Mouse (Mus musculus): ENCODE results near the gene Naa38.

Naa38 gene

DNA sequence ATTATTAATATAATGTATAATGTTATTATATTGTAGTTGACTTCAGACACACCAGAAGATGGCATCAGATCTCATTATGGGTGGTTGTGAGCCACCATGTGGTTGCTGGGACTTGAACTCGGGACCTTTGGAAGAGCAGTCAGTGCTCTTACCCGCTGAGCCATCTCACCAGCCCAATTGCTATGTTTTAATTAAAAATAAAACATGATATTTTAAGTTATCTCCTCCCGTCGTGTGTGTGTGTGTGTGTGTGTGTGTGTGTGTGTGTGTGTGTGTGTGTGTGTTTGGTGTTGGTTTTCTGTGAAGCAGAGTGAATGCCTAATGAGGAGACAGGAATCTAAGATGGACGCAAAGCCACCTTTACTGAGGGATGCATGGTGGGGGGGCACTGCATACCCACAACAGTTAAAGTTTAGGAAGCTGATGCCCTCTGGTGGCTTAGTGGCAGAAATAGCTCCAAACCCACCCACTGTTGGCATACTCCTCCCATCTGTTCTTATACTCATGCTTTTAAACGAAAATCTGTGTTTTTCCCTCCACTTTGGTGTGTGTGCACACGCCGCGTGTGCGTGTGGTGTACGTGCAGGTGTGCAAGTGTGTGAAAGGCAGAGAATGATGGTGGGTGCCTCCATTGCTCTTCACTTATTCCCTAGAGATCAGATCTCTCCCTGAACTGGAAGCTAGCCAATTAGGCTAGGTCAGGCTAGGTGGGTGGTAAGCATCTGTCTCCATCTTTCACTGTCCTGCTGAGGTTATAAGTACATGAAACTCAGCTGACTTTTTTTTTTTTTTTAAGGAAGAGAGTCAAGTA is 36.7 kb downstream of the Naa38 start:
- in situ Hi-C loops (cut with MboI): no loop called here

DNA sequence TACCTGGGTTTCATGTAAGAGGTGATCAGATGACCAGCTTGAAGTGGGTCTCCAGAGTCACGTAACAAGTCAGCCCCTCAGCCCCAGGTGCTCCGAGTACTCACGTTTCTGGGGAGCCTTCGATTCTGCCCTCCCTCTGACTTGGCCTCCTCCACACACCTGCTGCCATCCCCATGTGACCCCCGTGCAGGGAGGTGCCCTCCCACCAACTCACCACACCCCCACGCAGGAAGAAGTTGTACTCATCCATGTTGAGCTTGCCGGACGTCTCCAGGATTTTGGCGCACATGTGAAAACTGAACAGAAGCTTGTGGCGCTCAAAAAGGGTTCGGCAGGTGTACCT is 37.3 kb downstream of the Naa38 start:
- in situ Hi-C loops (cut with MboI): no loop called here

DNA sequence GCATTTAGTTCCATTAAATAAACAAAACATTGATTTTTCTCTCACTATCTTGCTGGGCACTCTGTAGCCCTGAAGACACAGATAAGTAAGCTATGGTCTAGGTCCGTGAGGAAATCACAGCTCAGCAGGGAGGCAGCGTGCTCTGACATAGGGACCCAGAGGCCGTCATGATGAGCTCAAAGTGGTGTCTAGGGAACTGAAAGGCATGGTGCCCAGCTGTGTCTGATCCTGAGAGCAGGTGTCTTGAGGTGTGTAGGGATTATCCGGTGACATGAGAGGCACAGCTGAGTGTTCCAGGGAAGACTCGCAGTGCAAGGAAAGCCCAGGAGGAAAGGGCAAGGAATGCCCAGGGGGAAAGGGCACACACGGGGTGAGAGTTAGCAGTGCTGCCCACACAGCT is 37.9 kb downstream of the Naa38 start:
- in situ Hi-C loops (cut with MboI): no loop called here

DNA sequence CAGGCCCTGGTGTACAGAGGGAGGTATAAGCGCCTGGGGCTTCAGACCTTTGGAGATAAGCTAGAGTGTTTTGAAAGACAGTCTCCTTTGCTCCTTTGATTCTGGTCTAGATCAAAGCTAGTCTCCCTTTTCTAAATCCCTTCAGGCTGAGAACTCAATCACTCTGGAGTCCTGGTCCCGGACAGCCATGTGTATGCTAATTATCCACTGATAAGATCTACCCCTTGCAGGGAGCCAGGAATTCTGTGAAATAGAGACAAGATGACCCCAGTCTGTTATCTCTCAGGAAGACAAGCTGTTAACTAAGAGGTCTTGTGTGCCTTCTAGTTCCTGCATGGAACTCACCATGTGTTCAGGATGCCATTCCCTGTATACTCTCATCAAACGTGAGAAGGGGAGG is 42.0 kb downstream of the Naa38 start:
- in situ Hi-C loops (cut with MboI): loop anchor here (5.0 kb wide), 1 partner anchor 35 kb away; no protein-coding TSS in a partner anchor

DNA sequence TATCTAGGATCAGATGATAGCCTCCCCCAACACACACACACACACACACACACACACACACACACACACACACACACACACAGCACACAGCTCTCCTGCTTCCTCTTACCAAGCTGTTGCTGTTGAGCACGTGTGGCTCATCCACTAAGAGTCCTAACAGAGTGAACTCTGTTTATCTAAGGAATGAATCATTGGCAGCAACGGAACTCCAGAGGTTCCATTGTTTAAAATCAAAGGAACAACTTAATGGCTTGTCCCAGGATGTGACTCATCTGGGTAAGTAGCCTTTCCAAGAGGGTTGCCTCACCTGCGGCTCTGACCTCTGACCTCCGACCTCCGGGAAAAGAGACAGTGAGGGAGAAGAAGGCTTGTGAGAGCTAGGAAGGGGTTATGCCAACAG is 48.0 kb downstream of the Naa38 start:
- in situ Hi-C loops (cut with MboI): no loop called here

All from mature B cell (primary cell).